Mouse (Mus musculus) olfactory bulb, adult 2 months (tissue): ENCODE measurements around the gene Plbd2.

Experiments used
- CTCF ChIP-seq: fragments of 200-500 bp; IDR thresholded peaks from 2 replicates; pipeline ENCODE4 v1.5.1; 2012; ENCODE audit warnings: low read depth, mild to moderate bottlenecking, low read length, moderate library complexity; ENCODE audit not compliant: insufficient read depth
- POLR2A ChIP-seq: fragments of 200-500 bp; IDR thresholded peaks from 2 replicates; pipeline ENCODE4 v1.6.1; 2012; ENCODE audit warnings: mild to moderate bottlenecking, low read depth, low read length, moderate library complexity; ENCODE audit not compliant: insufficient read depth

DNA sequence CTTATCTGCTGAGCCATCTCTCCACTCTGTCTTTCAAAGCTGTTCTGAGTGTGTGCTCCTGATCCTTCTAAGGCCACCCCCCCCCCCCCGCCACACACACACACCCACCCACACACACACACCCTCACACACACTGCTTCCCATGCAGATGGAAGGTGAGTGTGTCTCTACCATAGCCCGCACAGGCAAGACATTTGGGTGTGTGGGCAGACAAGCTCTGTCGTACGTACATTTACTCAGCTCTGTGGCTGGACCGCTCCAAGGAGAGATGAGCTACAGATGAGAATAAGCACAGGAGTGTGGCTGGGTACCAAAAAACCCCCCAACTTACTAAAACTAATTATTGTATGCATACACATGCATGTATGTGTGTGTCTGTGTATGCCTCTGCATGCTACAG lies 47.2 kb upstream of the Plbd2 start:
- TF ChIP-seq CTCF, result no peak
- no peak for TF ChIP-seq POLR2A
